Mouse (Mus musculus) regulatory T cell (primary cell): ENCODE data around the gene Olfr1337.
"Not testable (repeated sequence)": the region's sequence is repeated elsewhere in the genome, so short reads cannot be mapped to it uniquely, and the experiment has no call there.

ENCODE experiments used
- in situ Hi-C: fragments of 300-600 bp; cut with MboI, MseI; formaldehyde crosslinking; loops from one replicate; pipeline ENCODE4 v1.15.1; 2025; ENCODE audit warnings: high pct_unique_total_duplicates

Olfr1337 gene

DNA sequence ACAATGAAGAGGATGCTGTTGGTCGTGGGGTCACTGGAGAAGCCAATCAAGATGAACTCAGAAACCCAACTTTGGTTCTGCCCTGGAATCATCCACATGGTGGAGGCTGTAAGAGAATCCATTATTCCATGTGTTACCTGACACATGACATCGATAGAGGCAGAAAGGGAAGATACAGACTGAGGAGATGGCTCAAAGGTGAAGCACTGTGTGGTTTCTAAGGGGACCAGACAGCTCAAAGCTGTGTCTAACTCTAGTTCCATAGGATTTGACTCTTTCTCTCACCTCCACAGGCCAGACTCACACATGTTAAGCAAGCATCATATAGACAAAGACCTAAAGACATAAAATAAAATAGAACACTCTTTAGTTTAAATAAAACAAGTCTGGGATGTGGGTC lies at the start of gene Olfr1337:
TSS of gene Olfr1337 (minus strand) at position 101 of the 400 bp plus-strand sequence.
- in situ Hi-C loops: no loop called here

DNA sequence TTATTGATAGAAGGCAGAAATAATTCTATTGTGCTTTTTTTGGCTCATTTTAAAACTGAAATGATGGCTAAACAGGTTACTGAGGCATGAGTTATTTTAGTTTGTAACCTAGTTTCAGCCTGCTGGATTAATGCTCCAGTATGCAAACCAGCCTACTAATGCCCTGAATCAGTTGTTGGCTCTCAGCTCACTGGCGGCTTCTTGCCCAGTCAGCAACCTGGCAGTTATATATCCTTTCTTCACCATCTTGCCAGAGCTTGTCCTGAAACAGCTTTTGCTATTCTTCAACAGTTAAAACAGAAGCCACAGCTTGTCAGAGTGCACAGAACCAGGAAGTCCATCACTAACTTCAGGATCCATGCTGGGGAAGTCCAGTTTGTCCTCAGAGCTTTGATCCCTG lies 36.5 kb upstream of the Olfr1337 start:
- in situ Hi-C loops: loop anchor here (10.0 kb wide), 1 partner anchor 1024 kb away; no protein-coding TSS in a partner anchor

DNA sequence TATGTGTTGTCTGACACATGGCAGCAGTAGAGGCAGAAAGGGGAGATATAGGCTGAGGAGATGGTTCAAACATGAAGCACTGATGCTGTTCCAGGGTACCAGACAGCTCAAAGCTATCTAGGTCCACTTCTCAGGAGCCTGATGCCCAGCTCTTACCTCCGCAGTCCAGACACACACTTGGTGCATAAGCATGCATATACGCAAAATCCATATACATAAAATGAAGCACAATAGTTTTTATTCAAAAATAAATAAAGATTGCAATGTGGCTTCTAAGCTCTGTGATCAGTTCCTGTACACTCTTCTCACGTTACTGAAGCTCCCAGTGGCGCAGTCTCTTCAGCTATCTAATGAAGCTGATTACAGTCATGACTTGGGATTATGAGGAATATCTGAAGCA lies 27.5 kb upstream of the Olfr1337 start, which contains the start of gene Olfr1335:
TSS of gene Olfr1335 (minus strand) at position 101 of the 400 bp plus-strand sequence.
- in situ Hi-C loops: loop anchor here (10.0 kb wide), 1 partner anchor 1015 kb away; no protein-coding TSS in a partner anchor

DNA sequence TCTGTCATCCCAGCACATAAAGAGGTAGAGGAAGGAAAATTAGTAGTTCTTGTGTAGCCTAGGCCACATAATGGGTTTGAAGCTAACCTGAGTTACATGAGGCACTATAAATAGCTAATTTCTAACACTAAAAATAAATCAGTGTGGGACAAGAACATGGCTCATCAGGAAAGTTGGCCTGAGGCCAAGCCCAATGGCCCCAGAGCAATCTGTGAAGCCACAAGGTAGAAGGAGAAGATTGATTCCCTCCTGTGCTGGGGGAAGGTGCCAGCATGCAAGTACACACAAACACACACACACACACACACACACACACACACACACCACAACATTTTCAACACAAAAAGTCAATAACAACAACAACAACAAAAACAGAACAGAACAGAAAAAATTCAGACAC lies 10.4 kb upstream of the Olfr1337 start:
- in situ Hi-C loops: not testable (repeated sequence)

DNA sequence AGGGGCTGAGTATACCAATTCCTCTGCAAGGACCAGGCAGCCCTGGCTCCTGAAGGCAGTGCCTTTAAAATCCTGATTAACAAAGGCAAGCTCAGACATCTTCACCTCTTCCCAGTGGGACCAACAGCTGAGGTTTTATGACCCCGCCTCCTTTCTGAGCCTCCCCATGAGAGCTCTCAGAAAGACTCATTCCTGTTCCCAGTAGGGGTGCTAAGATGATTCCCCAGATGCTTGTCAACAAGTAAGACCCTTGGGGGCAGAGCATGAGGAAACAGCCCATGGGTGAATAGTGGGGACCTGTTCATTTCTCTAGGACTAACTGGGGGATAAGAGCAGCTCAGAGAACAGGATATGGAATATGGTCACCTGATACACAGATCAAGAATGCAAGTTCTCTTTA lies 23.7 kb downstream of the Olfr1337 start, which contains the start of gene Olfr1338:
TSS of gene Olfr1338 (minus strand) at position 101 of the 400 bp plus-strand sequence.
- in situ Hi-C loops: no loop called here

DNA sequence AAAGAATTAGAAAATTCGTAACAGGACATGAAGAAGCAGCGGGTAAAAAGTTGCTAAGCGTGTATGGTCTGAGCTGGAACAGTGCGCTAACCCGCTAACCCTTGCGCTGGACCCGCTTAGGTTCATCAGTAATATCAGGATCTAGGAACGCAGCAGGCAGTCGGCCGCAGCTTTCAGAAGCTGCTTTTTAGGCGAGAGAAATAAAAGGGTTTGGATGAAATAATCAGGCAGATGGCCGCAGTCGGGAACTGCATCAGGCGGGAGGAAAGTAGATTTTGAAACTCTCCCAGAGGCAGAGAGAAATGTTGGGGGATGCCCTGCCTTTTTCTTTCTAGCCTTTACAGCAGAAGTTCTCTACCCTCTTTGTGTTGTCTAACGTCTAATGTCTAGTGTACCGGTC lies 40.5 kb downstream of the Olfr1337 start:
- in situ Hi-C loops: no loop called here

DNA sequence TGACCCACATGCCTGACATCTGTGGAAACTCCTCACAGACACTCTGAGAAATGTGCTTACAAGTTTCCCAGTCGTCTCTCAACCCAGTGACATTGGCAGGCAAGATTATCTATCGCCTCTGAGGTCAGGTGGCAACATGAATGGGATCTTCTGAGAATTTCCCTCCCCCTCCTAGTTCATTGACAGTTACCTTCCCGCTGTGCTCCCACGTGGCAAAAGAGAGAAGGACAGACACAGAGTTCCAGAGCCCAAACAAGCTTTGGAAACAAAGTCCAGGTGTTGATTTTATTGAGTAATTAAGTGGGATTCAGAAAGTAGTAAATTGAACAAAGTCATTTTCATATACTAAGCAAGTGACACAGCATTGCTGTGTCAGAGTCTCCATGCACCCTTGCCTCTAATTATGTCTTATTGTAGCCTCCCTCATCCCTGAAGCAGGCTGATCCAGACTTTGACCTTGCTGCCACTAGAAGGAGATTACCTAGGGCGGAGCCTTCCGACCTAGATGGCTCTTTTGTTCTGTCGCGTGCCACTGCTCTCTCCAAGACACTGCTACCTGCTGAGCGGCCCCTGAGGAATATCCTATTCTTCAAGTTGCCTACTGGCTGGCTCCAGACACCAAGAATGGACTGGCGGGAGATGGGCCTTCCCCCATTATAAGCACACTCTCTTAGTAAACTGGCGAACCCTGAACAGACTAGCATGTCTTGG lies 41.2 kb downstream of the Olfr1337 start:
- in situ Hi-C loops: no loop called here

DNA sequence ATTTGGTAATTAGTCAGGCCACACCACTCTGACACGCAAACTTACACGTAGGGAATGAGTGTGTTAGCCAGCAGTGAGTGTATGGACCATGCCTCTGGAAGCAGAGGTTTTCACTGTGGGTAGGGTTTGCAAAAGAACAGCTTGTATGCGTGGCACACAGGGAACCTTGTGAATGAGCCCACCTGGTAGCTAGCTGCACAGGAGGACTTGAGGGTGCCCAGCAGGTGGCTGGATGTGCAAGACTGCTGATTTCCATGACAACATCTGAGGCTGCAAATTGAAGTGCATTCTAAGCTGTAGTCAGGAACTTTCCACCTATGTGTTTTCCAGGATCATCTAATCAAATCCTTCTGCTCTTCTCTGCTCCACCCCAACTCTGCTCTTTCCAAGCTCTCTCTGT lies 42.8 kb downstream of the Olfr1337 start:
- in situ Hi-C loops: no loop called here

DNA sequence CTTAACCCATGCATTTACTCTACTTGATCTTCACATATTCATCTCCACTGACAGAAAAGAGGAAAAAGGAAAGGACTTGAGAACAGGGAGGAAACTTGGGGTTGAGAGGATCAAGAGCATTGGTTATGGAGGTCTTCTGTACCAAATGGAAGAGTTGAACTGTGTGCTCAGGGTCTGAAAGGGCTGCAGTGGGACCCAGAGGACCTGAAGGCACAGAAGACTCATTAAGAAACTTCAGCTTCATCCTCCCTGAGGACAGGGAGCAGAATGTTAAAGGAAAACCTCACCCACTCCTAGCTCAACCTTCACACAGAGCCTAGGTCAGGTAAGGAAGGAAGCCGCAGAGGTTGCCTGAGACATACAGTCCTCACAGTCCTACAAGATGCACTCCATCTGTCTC lies 50.5 kb downstream of the Olfr1337 start, which contains the start of gene Olfr1339:
TSS of gene Olfr1339 (plus strand) at position 301 of the 400 bp plus-strand sequence.
- in situ Hi-C loops: no loop called here
